Mouse (Mus musculus) NIH3T3 (cell line): ENCODE data around the gene Tfe3.
"Not testable (repeated sequence)": the region's sequence is repeated elsewhere in the genome, so short reads cannot be mapped to it uniquely, and the experiment has no call there.

Experiments used
- DNase-seq: peaks from one replicate; pipeline ENCODE4 v3.0.0-alpha.2; 2012; ENCODE audit warnings: low read depth

Gene Tfe3

DNA sequence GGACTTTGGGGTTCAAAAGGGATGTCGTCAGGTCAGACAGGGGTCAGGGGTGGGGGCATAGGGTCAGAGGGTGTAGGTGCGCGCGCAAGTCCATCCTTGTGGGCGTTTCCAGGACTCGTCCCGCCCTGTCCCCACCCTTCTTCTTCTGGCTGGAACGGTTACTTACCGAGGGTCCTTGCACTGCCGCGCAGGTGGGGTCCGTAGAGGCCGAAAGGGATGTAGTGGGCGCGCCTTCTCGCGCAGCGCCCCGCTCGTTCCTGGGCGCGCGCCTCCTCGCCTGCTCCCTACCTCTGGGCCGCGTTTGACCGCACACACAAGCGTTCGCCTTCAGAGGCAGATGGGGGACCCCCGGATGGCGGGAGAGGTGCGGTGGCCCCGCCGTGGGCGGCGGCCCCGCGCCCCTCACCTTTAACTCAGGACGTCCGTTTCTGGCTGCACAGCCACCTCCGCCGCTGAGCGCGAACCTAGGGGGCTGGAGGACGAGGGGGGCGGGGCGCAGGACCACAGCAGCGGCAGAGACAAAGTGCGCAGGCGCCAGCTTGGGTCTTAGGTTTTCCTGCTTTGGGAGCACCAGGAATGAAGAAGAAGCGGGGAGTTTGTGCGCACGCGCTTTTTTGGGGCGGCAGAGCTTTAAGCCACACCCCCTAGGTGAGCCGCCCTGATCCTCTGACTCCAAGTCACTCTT, 11.8 kb upstream of the Tfe3 start, which contains the start of gene Ccdc120:
Gene Ccdc120, minus strand, starts transcription at position 474 of the 685 bp plus-strand sequence.
- peak; percentile 88 for DNase-seq

- peak; percentile 68 for DNase-seq
These were observed 8.7 kb upstream of the Tfe3 start for GRCm38 (mm10) chrX:7753627-7754026.

- DNase-seq, result no peak
These were observed 499 bp downstream of the Tfe3 start for GRCm38 (mm10) chrX:7762921-7763197.

DNA sequence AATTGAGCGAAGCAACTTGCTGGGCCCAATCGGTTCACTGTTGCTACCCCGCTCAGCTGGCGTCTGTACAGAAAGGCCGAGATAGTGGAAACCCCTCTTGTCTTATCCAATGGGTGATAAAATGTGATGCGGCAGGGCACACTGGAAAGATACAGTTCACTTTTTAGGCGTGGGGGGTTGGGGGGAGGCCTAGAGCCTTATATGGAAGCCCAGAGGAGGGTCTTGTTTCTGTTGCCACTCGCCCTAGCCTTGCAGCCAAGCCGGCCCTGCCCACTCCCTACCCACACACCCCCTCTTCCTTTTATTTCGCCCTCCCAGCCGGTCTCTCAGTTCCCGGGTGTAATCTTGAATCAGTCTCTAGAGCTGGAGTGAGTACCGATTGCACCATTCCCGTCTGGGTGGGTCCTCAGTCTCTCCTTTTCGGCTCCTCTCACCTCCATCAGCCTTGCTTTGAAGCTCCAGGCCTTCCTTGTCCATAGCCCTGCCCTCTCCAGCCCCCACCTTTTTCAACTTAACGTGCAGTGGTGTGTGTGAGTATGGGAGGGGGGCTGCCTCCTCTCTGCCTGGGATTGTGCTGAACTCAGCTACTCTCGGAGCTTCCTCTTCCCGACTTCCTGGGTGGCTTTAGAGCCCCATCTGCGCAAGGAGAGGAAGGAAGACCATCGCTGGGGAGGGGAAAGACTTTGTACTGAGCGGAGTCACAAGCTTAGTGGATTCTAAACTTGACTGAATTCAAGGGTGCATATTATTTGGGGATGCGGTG, 1.5 kb downstream of the Tfe3 start:
- DNase-seq, result peak; percentile 73

GRCm38 (mm10) chrX:7764657-7765280, 2.4 kb downstream of the Tfe3 start:
- no peak for DNase-seq

GRCm38 (mm10) chrX:7765281-7765670, 2.9 kb downstream of the Tfe3 start:
- peak; percentile 13 for DNase-seq

- DNase-seq, result peak; percentile 91
These were observed 3.4 kb downstream of the Tfe3 start for GRCm38 (mm10) chrX:7765764-7766163.

DNA sequence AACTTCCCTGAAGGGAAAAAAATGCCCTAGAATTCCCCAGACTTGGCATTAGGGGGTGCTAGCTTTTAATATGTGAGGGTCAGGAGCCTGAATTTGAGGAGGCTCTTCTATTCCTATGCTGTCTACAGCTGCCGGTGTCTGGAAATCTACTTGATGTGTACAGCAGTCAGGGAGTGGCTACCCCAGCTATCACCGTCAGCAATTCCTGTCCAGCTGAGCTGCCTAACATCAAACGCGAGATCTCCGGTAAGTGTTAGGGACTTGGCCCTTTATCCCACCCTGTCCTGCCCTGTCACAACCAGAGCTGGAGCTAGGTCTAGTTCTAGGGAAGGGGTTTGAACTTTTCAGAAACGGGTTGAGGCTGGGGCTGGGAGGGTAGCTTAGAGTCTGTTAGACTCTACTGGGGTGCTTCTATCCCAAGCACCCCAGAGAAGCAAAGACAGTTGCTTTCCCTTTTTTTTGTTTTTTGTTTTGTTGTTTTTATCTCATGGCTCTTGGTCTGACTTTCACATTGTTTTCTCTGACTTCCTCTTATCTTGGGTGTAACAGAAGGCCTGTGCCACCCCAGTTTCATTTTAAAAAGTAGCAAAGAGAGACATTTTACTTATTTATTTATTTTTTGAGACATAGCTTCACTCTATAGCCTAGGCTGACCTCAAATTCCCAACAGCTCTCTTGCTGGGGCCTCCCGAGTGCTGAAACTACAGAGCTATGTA, 7.1 kb downstream of the Tfe3 start:
- DNase-seq, result no peak

GRCm38 (mm10) chrX:7772766-7773165, 10.4 kb downstream of the Tfe3 start:
- DNase-seq, result peak; percentile 41

DNA sequence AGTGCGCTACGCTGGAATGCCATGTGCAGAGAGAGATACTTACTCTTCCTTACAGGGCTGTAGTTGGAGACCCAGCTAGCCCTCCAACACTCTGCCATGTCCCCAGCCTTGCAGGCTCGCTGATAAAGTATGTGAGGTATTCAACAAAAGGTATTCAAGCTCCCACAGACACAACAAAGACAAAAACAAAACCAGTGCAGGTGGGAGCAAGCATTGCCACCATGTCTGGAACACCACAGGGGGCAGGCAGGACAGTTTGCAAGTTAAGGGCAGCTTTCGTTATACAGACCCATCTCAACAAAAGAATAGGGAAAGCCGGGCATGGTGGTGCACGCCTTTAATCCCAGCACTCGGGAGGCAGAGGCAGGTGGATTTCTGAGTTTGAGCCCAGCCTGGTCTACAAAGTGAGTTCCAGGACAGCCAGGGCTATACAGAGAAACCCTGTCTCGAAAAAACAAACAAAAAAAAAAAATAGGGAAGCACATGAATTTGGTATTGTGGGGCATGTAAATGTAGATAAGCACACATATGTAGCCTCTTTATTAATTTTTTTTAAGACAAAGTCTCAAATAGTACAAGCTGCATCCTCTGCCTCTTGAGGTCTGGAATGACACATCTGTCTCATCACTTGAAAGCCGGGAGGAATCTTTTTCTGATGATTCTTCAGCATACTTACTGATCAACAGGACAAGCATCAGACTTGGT, 13.3 kb downstream of the Tfe3 start:
- no peak for DNase-seq

GRCm38 (mm10) chrX:7776329-7777082, 14.1 kb downstream of the Tfe3 start:
- DNase-seq, result peak; percentile 77

DNA sequence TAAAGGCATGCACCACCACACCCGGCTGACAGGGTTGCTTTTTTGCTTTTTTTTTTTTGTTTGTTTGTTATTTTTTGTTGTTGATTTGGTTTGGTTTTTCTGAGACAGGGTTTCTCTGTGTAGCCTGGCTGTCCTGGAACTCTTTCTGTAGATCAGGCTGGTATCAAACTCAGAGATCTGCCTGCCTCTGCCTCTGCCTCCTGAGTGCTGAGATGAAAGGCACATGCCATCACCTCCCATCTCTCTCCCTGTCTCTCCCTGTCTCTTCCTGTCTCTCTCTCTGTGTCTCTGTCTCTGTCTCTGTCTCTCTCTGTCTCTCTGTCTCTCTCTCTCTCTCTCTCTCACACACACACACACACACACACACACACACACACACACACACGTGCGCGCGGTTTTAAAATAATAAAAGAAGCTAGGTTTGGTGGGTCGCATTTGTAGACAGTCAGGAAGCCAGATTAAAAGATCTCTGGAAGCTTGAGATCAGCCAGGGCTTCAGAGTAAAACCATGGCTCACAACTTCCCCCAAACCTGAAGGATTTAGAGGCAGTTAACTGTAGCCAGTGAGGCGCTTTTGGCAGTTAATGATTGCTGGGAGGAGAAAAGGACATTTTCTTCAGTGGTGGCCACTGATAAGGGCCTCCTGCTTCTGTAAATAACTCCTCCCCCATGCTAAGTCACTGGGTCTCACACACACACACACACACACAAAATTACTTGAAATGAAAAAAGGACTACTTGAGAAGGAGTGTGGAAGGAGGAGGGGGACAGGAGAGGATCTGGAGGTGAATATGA, 16.3 kb downstream of the Tfe3 start:
- no peak for DNase-seq

- no peak for DNase-seq
These were observed 16.9 kb downstream of the Tfe3 start for GRCm38 (mm10) chrX:7779294-7779693.

- no peak for DNase-seq
These were observed 20.3 kb downstream of the Tfe3 start for GRCm38 (mm10) chrX:7782603-7783092.

DNA sequence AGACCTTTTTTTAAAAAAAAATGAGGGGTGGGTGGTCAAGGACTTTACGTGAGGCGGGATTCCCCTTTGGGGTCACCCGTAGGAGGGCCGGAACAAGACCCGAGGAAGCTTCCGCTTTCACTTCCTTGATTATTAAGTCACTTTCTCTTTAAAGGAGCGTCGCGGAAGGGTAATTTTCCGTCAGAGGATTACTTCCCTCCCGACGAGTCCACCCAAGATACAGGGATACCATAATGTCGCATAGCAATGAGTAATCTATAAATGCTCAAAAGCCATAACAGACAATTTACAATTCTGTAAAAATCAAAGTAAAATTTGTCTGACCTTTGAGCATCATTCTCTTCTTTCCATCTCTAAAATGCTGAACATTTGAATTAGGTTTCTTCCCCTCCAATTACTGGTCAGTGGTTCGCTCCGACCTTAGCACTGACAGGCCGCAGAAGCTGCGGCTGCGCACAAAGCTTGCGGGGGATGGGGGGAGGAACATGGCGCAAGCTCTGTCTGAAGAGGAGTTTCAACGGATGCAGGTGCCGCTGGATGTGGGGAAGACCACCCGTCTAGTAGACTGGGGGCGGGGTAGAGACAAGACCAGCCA, 27.3 kb downstream of the Tfe3 start, which contains the start of gene Gripap1:
Gene Gripap1, plus strand, starts transcription at position 224 of the 595 bp plus-strand sequence.
- DNase-seq, result peak; percentile 85

DNA sequence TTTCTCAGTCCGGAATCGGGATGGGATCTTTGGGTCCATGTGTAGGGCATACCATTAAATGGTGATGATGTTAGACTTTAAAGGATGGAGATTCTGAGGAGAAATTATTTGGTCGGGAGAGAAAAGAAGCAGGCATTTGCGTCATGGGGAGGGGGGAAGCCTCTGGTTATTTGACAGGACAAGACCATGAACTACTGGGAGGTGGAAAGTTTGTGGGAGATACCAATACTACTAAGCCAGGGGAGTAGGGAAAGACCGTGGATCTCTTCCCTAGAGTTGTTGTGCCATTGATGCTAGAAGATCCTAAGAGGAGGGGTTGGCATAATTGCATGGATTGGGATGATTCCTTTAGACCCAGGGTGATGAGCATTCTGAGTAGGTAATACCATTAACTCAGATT, 27.9 kb downstream of the Tfe3 start:
- DNase-seq, result peak; percentile 10

- peak; percentile 56 for DNase-seq
These were observed 31.0 kb downstream of the Tfe3 start for GRCm38 (mm10) chrX:7793361-7793760.

DNA sequence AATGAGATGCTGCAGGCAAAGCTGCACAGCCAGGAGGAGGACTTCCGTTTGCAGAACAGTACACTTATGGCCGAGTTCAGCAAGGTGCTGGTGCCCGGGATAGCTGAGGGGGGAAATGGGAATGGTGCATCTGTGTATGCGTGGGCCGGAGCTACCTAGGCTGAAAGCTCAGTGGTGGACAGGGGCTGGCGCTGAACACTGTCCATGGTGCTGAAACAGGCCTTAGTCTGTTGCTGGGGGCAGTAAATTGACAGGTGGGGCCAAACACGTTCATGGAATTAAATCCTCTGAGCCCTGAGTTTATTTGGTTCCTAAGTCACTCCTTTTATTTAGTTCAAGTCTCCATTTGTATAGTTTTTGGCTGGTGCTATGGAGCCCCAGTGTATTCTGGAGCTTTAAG, 32.7 kb downstream of the Tfe3 start:
- peak; percentile 57 for DNase-seq

GRCm38 (mm10) chrX:7797327-7797726, 35.0 kb downstream of the Tfe3 start:
- peak; percentile 67 for DNase-seq

DNA sequence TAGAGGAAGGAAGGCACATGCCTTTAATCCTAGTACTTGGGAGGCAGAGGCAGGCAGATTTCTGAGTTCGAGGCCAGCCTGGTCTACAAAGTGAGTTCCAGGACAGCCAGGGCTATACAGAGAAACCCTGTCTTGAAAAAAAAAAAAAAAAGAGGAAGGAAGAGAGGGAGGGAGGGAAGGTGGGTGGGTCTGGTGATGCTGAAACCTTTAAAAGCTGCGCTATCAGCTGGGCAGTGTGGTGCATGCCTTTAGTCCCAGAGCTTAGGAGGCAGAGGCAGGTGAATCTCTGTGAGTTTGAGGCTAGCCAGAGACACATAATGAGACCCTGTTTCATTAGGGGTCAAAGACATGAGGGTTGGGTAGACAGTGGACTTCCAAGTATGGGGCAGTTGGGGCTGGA, 39.8 kb downstream of the Tfe3 start:
- DNase-seq, result not testable (repeated sequence)
